Mouse (Mus musculus) c-Kit-positive CD71-positive TER-119-negative erythroid progenitor cells, embryonic 14.5 days (primary cell): ENCODE results near the gene Gm49359.
"Not testable (repeated sequence)": the region's sequence is repeated elsewhere in the genome, so short reads cannot be mapped to it uniquely, and the experiment has no call there.

Source experiments
- DNase-seq: peaks from one replicate; pipeline ENCODE4 v3.0.0-alpha.2; 2013; ENCODE audit warnings: low read depth

The Gm49359 gene

DNA sequence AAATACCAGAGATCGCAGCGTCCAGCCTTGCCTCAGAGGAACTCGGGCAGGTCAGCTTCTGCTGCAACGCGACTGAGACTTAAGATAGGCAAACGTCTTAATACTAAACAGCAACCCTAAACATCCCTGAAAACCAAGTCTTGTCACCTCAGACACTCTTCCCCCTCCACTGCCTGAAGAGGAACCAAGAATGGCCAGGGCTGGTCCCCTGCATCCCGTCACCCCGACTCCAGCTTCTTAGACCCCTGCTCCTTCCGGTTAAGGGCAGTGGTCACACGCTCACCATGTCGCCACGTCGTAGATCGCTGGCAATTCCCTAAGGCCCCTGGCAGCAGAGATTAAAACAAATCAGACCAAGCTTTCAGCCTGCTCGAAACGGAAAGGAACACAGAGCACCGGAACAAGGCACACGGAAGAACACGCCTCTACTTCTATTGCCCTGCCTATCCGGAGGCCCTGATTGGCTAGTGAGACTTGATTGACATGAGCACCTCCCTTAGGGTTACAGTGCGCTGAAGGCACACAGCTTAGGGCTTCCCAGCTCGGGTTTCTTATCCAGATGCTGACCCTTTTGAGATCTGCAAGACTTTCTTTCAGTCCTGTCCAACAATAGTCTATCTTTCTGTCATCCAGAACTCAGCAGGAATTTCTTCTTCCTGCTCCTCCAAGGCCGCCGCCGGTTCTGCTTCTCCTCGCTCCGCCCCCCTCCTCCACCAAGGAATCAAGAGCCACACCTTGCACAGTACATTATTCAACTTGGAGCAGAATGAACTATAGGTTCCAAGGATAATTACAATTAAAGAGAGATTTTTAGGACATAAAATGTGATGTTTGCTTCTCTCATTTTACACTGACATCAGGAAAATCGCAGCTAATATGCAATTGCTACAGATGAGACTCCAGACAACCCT lies at the start of gene Gm49359:
Gm49359 (minus strand) TSS at position 409 of the 911 bp plus-strand sequence.
- DNase-seq, result peak; percentile 86

- DNase-seq, result not testable (repeated sequence)
Observed at GRCm38 (mm10) chr13:62510641-62511420, 44.2 kb upstream of the Gm49359 start.

DNA sequence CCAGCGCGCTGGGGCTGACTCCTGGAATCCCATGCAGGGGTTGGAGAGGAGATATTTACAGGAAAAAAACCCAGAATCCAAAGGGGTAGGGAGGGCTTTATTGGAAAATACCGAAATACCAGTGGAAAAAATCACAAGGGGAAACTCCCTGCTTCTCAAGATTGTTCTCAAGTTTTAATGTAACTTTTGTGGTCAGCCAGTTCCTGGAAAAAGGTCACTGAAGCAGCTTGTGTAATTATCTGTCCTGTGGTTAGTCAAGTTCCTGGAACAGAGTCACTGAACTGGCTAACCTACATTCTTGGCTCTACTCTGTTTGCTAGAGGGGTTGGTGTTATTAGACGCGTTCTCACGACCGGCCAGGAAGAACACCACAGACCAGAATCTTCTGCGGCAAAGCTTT lies 6.0 kb upstream of the Gm49359 start:
- not testable (repeated sequence) for DNase-seq

DNA sequence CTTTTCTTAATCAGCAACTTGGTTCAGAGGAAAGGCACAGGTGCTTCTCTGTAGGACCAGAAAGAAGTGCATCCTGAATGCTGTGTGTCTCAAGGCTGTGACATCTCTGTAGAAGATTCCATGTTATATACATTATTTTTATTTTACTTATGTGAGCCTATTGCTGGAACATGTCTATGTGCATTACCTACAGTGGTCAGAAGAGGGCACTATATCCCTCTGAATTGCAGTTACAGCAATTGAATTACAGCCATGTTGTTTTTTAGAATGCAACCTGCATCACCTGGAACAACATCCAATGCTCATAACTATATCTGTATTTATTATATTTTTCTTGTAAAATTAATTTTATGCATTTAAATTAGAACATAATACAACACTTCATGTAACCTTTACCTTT lies 3.3 kb upstream of the Gm49359 start:
- DNase-seq, result peak; percentile 37
